Mouse (Mus musculus) myocyte (in vitro differentiated cells): ENCODE data around the gene Rad9b.

Source experiments
- CEBPB ChIP-seq: IDR thresholded peaks from 2 replicates; pipeline ENCODE4 v1.6.1; 2011; ENCODE audit warnings: mild to moderate bottlenecking, moderate library complexity; ENCODE audit not compliant: poor library complexity, insufficient read depth, severe bottlenecking
- E2F4 ChIP-seq: IDR thresholded peaks from one replicate; pipeline ENCODE4 v1.6.1; 2011; ENCODE audit warnings: mild to moderate bottlenecking, control low read depth, moderate library complexity; ENCODE audit not compliant: insufficient read depth
- MAX ChIP-seq: IDR thresholded peaks from one replicate; pipeline ENCODE4 v1.6.1; 2011; ENCODE audit warnings: low read depth, mild to moderate bottlenecking, control low read depth
- MYOD1 ChIP-seq, 3 experiments: IDR thresholded peaks; one replicate each; pipeline ENCODE4 v1.6.1; 2011; ENCODE audit warnings: control low read depth in 2 of 3, low read depth in 2 of 3, mild to moderate bottlenecking in 2 of 3, moderate library complexity in 1 of 3; ENCODE audit not compliant: insufficient read length in 2 of 3, control insufficient read depth in 1 of 3
- MYOG ChIP-seq, 3 experiments: IDR thresholded peaks; one replicate each; pipeline ENCODE4 v1.6.1; 2011; ENCODE audit warnings: control low read depth in 2 of 3, low read depth in 2 of 3, mild to moderate bottlenecking in 2 of 3; ENCODE audit not compliant: insufficient read length in 2 of 3, control insufficient read depth in 1 of 3, insufficient read depth in 1 of 3
- POLR2A ChIP-seq: IDR thresholded peaks from one replicate; pipeline ENCODE4 v1.6.1; 2011; ENCODE audit warnings: low read depth, mild to moderate bottlenecking, control low read depth, moderate library complexity; ENCODE audit not compliant: insufficient read length
- POLR2AphosphoS2 ChIP-seq: IDR thresholded peaks from one replicate; pipeline ENCODE4 v1.6.1; 2011; ENCODE audit warnings: low read depth, control low read depth; ENCODE audit not compliant: insufficient read length
- REST ChIP-seq: IDR thresholded peaks from one replicate; pipeline ENCODE4 v1.6.1; 2011; ENCODE audit warnings: mild to moderate bottlenecking, control low read depth, moderate library complexity; ENCODE audit not compliant: insufficient read depth, insufficient read length
- SRF ChIP-seq: IDR thresholded peaks from one replicate; pipeline ENCODE4 v1.6.1; 2011; ENCODE audit warnings: low read depth; ENCODE audit not compliant: control insufficient read depth, insufficient read length
- TCF12 ChIP-seq: IDR thresholded peaks from one replicate; pipeline ENCODE4 v1.6.1; 2011; ENCODE audit warnings: mild to moderate bottlenecking, control low read depth; ENCODE audit not compliant: poor library complexity, insufficient read depth, severe bottlenecking
- TCF3 ChIP-seq: IDR thresholded peaks from one replicate; pipeline ENCODE4 v1.6.1; 2011; ENCODE audit warnings: low read depth, control low read depth; ENCODE audit not compliant: insufficient read length
- USF1 ChIP-seq: IDR thresholded peaks from one replicate; pipeline ENCODE4 v1.6.1; 2011; ENCODE audit warnings: low read depth, mild to moderate bottlenecking, control low read depth, moderate library complexity

GRCm38 (mm10) chr5:122287026-122287425 lies 67.0 kb downstream of the Rad9b start:
- TF ChIP-seq MYOD1 (IDR thresholded peaks at IDR 0.05; ENCODE audit: control insufficient read depth in 1 of 3, insufficient read length in 2 of 3, low read depth in 2 of 3) (no peak), POLR2A (no peak), MAX (no peak), USF1 (no peak), TCF12 (no peak), POLR2AphosphoS2 (no peak), REST (no peak), E2F4 (no peak), TCF3 (no peak), CEBPB (no peak), MYOG (IDR thresholded peaks at IDR 0.05; ENCODE audit: control insufficient read depth in 1 of 3, insufficient read depth in 1 of 3, insufficient read length in 2 of 3, low read depth in 2 of 3) (no peak), SRF (no peak)
